Mouse (Mus musculus): ENCODE measurements around the gene Srsf7. TPM values are rescaled to one million over a fixed set of nuclear protein-coding genes. Genes with fewer than 3 reads are reported as not detected.

The Srsf7 gene
- 83.7 and 102 TPM in 2 replicates for polyA plus RNA-seq (2012; ENCODE audit: insufficient read depth, insufficient read length, missing spikeins)

- TF ChIP-seq POLR2A (IDR thresholded peaks at IDR 0.05; ENCODE audit: borderline replicate concordance, low read depth, low read length) = peak; percentile 100
- no peak for TF ChIP-seq CTCF (IDR thresholded peaks at IDR 0.05; ENCODE audit: low read depth, low read length)
- Histone ChIP-seq H3K27ac (ENCODE audit: insufficient read depth, low read depth, low read length) (peak within 1 kb of the TSS; percentile 89), H3K4me3 (ENCODE audit: insufficient read depth, low read length) (peak within 1 kb of the TSS; percentile 97), H3K4me1 (ENCODE audit: control insufficient read depth, insufficient read depth, low read length) (peaks cover 6% of the 10 kb centered on the region)
Observed at GRCm38 (mm10) chr17:80206671-80207581, at the start of gene Srsf7, which contains the start of gene Ttc39d. Gene Srsf7, minus strand, starts transcription at chr17:80207307. Gene Ttc39d, plus strand, starts transcription at chr17:80207460.

DNA sequence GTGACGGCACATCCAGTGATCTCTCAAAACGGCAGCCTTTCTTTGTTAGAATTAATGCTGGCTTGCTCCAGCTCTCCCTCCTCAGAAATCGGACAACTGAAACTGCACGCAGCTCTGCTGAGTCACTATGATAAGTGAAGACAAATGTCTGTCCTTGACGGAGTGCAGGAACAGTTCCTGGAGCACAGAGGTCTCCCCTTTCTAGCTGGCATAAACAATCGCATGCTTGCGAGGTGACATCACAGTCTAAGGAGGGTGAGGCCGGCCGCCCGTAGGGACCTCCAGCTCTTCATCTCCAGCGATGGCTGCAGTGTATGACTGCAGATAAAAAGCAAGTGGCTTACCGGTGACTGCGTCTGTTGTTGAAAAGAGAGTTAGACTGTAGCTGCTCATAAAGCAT is 48.1 kb upstream of the Srsf7 start:
- TF ChIP-seq CTCF (IDR thresholded peaks at IDR 0.05; ENCODE audit: low read depth, low read length) (no peak), POLR2A (IDR thresholded peaks at IDR 0.05; ENCODE audit: borderline replicate concordance, low read depth, low read length) (no peak)
- peaks cover 18% of the 10 kb centered on the region for H3K4me1 ChIP-seq (ENCODE audit: control insufficient read depth, insufficient read depth, low read length)
- no peak overlapping the region for H3K27ac ChIP-seq (ENCODE audit: insufficient read depth, low read depth, low read length)

DNA sequence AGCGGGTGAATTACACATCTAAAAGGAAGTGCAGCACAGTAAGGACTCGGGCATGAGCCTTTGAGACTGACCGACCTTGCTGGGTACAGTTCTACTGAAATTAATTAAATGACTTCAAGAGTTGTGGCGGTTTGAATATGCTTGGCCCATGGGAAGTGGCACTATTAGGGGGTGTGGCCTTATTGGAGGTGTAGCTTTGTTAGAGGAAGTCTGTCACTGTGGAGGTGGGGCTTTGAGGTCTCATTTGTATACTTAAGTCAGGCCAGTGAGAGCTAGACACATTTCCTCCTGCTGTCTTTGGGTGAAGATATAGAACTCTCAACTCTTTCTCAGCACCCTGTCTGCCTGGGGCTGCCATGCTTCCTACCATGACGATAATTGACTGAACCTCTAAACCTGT is 47.3 kb upstream of the Srsf7 start:
- peaks cover 18% of the 10 kb centered on the region for H3K4me1 ChIP-seq (ENCODE audit: control insufficient read depth, insufficient read depth, low read length)
- no peak overlapping the region for H3K4me3 ChIP-seq (ENCODE audit: insufficient read depth, low read length)
- H3K27ac ChIP-seq (ENCODE audit: insufficient read depth, low read depth, low read length) = no peak overlapping the region
- TF ChIP-seq POLR2A (IDR thresholded peaks at IDR 0.05; ENCODE audit: borderline replicate concordance, low read depth, low read length) (no peak), CTCF (IDR thresholded peaks at IDR 0.05; ENCODE audit: low read depth, low read length) (no peak)

More for the DNA sequence above, 48.1 kb upstream of the Srsf7 start:
- H3K4me3 ChIP-seq (ENCODE audit: insufficient read depth, low read length) = no peak overlapping the region

GRCm38 (mm10) chr17:80252757-80253525 is 45.8 kb upstream of the Srsf7 start:
- no peak for TF ChIP-seq POLR2A (IDR thresholded peaks at IDR 0.05; ENCODE audit: borderline replicate concordance, low read depth, low read length)
- TF ChIP-seq CTCF (IDR thresholded peaks at IDR 0.05; ENCODE audit: low read depth, low read length) = no peak
- peaks cover 18% of the 10 kb centered on the region for H3K4me1 ChIP-seq (ENCODE audit: control insufficient read depth, insufficient read depth, low read length)
- H3K27ac ChIP-seq (ENCODE audit: insufficient read depth, low read depth, low read length) = peak overlapping the region; percentile 85
- H3K4me3 ChIP-seq (ENCODE audit: insufficient read depth, low read length) = no peak overlapping the region

GRCm38 (mm10) chr17:80243116-80243515 is 36.0 kb upstream of the Srsf7 start:
- Histone ChIP-seq H3K4me3 (ENCODE audit: insufficient read depth, low read length) (no peak overlapping the region), H3K27ac (ENCODE audit: insufficient read depth, low read depth, low read length) (no peak overlapping the region), H3K4me1 (ENCODE audit: control insufficient read depth, insufficient read depth, low read length) (peaks cover 2% of the 10 kb centered on the region; the same call in 1 of the 2 replicates)
- no peak for TF ChIP-seq CTCF (IDR thresholded peaks at IDR 0.05; ENCODE audit: low read depth, low read length)
- TF ChIP-seq POLR2A (IDR thresholded peaks at IDR 0.05; ENCODE audit: borderline replicate concordance, low read depth, low read length) = no peak

DNA sequence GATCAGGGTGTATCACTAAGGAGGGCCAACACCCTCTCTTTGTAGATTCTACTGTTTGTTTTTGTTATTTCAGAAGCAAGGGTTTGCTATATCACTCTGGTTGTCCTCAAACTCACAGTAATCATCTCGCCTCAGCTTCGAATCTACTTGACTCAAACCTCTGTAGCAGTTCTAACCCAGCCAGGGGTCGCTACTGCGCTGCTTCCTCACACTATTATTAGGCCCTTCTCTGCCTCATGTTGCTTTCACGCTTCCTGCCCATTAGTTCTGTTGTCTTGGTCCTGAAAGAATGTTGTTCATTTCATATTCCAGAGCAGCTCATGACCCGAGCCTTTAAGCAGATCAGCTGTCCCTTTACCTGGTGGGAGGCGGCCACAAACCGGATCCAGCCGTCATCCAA is 34.5 kb upstream of the Srsf7 start:
- H3K27ac ChIP-seq (ENCODE audit: insufficient read depth, low read depth, low read length) = no peak overlapping the region
- TF ChIP-seq POLR2A (IDR thresholded peaks at IDR 0.05; ENCODE audit: borderline replicate concordance, low read depth, low read length) = no peak
- H3K4me1 ChIP-seq (ENCODE audit: control insufficient read depth, insufficient read depth, low read length) = peaks cover 8% of the 10 kb centered on the region
- H3K4me3 ChIP-seq (ENCODE audit: insufficient read depth, low read length) = no peak overlapping the region

GRCm38 (mm10) chr17:80237475-80237874 is 30.4 kb upstream of the Srsf7 start:
- peaks cover 23% of the 10 kb centered on the region for H3K4me1 ChIP-seq (ENCODE audit: control insufficient read depth, insufficient read depth, low read length)
- TF ChIP-seq POLR2A (IDR thresholded peaks at IDR 0.05; ENCODE audit: borderline replicate concordance, low read depth, low read length) (no peak), CTCF (IDR thresholded peaks at IDR 0.05; ENCODE audit: low read depth, low read length) (no peak)

GRCm38 (mm10) chr17:80236805-80237204 is 29.7 kb upstream of the Srsf7 start:
- Histone ChIP-seq H3K4me3 (ENCODE audit: insufficient read depth, low read length) (no peak overlapping the region), H3K27ac (ENCODE audit: insufficient read depth, low read depth, low read length) (peak overlapping the region; percentile 56), H3K4me1 (ENCODE audit: control insufficient read depth, insufficient read depth, low read length) (peaks cover 23% of the 10 kb centered on the region)
- TF ChIP-seq POLR2A (IDR thresholded peaks at IDR 0.05; ENCODE audit: borderline replicate concordance, low read depth, low read length) = no peak
- TF ChIP-seq CTCF (IDR thresholded peaks at IDR 0.05; ENCODE audit: low read depth, low read length) = no peak

More at GRCm38 (mm10) chr17:80237475-80237874, 30.4 kb upstream of the Srsf7 start:
- Histone ChIP-seq H3K4me3 (ENCODE audit: insufficient read depth, low read length) (no peak overlapping the region), H3K27ac (ENCODE audit: insufficient read depth, low read depth, low read length) (no peak overlapping the region)

DNA sequence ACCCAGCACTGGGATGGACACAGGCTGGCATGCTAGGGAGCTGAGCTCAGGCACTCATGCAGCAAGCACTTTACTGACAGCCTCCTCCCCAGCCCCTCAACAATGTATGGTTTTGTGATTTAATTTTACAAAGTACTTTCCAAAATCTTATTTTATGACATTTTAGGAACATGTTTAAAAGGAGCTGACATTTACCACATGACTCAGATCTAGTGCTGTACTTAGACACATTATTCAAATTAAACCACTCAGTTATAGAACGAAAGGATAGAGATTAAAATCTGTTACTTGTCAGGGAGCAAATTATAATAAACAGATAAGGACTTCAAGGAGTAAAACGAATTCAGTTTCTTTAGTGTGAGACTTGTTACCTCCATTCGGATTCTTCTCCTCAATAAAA is 28.4 kb upstream of the Srsf7 start:
- Histone ChIP-seq H3K4me3 (ENCODE audit: insufficient read depth, low read length) (no peak overlapping the region), H3K27ac (ENCODE audit: insufficient read depth, low read depth, low read length) (no peak overlapping the region), H3K4me1 (ENCODE audit: control insufficient read depth, insufficient read depth, low read length) (peaks cover 23% of the 10 kb centered on the region)
- TF ChIP-seq CTCF (IDR thresholded peaks at IDR 0.05; ENCODE audit: low read depth, low read length) (no peak), POLR2A (IDR thresholded peaks at IDR 0.05; ENCODE audit: borderline replicate concordance, low read depth, low read length) (no peak)
